Mouse (Mus musculus): ENCODE results near the gene Ino80e. TPM values are rescaled to one million over a fixed set of nuclear protein-coding genes. Genes with fewer than 3 reads are reported as not detected.
A peak's percentile ranks its signal among the peaks of the same experiment; 100 is the strongest.

Gene Ino80e
- total RNA-seq, 2 experiments from 2014 or later: 21.2 to 21.8 TPM

DNA sequence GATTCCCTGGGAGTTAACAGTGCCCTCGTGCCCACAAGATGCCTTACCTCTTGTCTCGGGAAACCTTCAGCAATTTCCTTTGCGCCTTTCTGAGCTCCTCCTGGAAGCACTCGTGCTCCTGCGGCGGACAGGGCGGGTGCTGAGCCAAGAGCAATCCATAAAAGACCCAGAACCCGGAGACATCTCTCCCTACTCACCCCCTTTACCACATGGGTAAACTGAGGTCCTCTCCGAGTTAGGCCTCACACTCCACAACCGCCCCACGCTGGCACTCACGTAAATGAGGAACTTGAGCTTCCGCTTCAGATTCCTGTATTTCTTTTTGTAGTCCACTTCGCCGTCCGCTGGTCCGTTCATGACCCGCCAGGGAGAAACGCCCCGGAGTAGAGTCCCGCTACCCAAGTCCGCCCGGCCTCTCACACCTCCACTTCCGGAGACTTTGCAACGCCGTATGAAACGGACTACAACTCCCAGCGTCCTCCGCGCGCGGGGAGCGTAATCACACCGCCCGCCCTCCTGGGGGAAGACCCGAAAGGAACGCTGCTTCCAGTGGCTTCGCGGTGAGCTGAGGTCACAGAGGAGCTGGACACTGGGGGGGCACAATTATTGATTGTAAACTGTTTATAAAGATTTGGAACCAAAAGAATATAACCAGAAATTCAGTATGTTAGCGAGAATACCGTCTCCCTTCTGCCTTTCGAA, 597 bp downstream of the Ino80e start, which contains the start of gene Hirip3:
TSS of gene Hirip3 (plus strand) at position 544 of the 702 bp plus-strand sequence.
- intact Hi-C loops (cut with DNase I): loop anchor here (2.0 to 5.0 kb wide), 4 partner anchors 36 to 336 kb away; partner anchors contain the start of genes Cd2bp2 and Kctd13
- DNase-seq: peak; percentile 93 to 96

- intact Hi-C loops (cut with DNase I): loop anchor here (2.0 to 5.0 kb wide), 4 partner anchors 36 to 336 kb away; partner anchors contain the start of genes Cd2bp2 and Kctd13
- no peak for DNase-seq
Observed at GRCm38 (mm10) chr7:126860987-126861386, 1.2 kb downstream of the Ino80e start.

- intact Hi-C loops (cut with DNase I): no loop called here
Observed at GRCm38 (mm10) chr7:126856741-126857420, 5.3 kb downstream of the Ino80e start.

DNA sequence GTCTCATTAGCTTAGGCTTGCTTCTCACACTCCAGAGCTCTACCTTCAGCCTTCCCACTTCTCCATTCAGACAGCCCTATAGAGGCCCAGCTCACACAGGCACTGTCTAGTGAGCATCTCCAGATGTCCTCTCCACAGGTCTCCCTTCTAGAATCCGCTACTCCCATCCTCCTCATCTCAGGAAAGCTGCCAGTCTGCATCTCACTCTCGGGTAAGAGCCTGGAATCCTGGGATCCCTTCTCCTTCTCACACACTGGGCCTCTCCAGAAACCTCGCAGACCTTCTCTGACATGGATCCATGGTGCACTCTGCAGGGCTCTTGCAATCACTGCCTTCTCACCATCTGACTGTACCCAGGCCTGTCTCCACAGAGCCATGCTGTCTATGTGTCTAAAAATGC, 6.5 kb downstream of the Ino80e start:
- intact Hi-C loops (cut with DNase I): no loop called here
- DNase-seq: no peak

More at GRCm38 (mm10) chr7:126856741-126857420, 5.3 kb downstream of the Ino80e start:
- no peak for DNase-seq

DNA sequence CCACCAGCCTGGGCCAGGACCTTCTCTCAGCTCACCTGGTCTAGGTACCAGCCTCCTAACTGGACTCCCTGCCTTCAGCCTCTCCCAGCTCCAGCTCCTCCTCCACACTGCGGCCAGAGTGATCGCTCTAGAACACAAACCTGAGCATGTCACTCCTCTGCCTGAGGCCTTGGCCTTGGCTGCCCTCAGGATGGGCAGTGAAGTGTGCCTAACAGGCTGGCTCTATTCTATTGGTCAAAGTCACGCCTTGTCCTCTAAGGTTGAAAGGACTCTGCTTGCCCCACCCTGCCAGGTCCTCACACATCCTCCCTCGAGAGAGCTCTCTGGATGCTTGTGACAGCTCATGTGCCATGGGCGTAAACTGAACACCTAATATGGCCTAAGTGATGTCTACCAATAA, 8.7 kb downstream of the Ino80e start:
- intact Hi-C loops (cut with DNase I): no loop called here
- no peak for DNase-seq

DNA sequence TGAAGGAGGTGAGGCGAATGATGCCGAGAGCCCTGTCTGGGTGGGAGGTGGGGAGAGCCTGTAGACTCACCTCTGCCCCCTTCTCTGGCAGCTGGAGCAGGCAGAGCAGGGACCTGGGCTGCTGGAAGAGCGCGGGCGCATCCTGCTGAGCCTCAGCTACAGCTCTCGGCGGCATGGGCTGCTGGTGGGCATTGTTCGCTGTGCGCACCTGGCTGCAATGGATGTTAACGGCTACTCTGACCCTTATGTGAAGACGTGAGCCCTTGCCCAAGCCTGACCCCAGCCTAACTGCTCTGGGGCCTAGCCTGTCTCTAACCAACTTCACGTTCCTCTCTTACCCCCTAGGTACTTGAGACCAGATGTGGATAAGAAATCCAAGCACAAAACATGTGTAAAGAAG, 11.0 kb downstream of the Ino80e start:
- intact Hi-C loops (cut with DNase I): no loop called here
- no peak for DNase-seq

GRCm38 (mm10) chr7:126850161-126850560, 12.0 kb downstream of the Ino80e start:
- intact Hi-C loops (cut with DNase I): no loop called here
- no peak for DNase-seq

GRCm38 (mm10) chr7:126848794-126849193, 13.4 kb downstream of the Ino80e start:
- DNase-seq: no peak
- intact Hi-C loops (cut with DNase I): no loop called here

GRCm38 (mm10) chr7:126847421-126848398, 14.5 kb downstream of the Ino80e start:
- intact Hi-C loops (cut with DNase I): no loop called here
- no peak for DNase-seq

- no peak for DNase-seq
- intact Hi-C loops (cut with DNase I): no loop called here
Observed at GRCm38 (mm10) chr7:126847116-126847420, 15.1 kb downstream of the Ino80e start, which contains the start of gene Doc2a. Gene Doc2a (plus strand): TSS chr7:126847416.

DNA sequence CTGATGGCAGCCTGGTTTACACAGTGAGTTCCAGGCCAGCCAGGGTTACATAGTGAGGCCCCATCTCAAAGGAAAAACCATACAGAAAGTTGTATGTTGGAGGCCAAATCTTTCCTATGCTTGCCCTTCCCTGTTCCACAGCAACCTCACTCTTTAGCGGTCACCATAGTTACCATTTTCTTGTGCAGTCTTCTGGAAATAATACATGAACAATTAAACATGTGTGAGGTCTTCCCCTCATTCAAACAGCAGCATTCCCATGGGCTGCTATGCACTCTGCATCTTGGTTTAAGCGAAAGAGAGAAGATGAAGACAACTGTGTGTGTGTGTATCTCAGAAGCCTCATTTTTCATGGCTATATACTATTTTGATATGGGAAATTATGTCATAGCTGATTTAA, 16.7 kb downstream of the Ino80e start:
- no peak for DNase-seq
- intact Hi-C loops (cut with DNase I): no loop called here

GRCm38 (mm10) chr7:126843276-126843675, 18.9 kb downstream of the Ino80e start:
- intact Hi-C loops (cut with DNase I): no loop called here
- DNase-seq: no peak

GRCm38 (mm10) chr7:126833294-126833693, 28.9 kb downstream of the Ino80e start:
- intact Hi-C loops (cut with DNase I): loop anchor here (2.0 kb wide), 1 partner anchor 54 kb away; no protein-coding TSS in a partner anchor
- DNase-seq: no peak

DNA sequence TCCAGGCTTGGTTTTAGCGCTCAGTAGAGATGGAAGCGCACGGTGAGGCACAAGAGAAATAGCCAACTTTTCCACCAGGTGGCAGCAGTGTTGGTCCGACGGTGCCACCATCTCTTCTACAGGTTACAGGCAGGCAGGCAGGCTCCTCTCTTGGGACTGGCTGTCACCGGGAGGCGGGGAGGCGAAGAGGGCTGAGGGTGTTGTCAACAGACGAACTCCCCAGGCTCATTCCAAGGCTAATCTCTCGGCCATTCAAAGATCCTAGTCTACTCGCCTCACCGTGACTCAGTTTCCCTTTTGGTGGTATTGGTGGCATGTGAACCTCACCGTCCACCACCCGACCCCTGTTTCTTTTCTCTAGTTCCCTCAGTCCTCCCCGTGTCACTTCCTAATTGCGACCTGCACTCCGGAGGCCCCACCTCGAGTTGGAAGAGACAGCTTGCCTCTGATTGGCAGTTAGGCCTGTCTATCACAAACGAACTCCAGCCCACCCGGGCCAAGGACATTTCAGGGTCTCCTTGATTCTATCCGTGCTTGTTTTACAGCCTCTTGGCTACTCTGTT, 30.1 kb downstream of the Ino80e start:
- intact Hi-C loops (cut with DNase I): loop anchor here (1.0 to 2.0 kb wide), 2 partner anchors 55 to 278 kb away; no protein-coding TSS in a partner anchor
- peak; percentile 69 to 75 for DNase-seq

DNA sequence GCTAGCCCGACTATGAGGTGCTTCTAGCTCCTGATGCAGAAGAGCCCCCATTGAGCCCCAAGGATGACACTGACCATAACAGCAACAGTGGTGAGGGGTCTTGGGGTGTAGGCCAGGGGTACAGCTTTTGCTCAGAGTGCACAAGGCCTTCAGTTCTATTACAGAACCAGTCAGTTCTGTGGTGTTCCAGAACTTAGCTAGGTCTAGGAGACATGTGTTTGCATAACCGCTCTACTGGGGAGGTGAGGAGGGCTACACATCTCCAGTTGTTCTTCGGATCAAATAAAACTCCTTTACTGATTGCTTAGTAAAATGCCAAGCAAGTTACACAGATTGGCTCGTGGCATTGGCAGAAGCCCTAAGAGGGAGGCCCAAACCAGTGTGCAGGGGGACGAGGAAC, 30.6 kb downstream of the Ino80e start, which contains the start of gene 4930451I11Rik:
TSS of gene 4930451I11Rik (minus strand) at position 101 of the 400 bp plus-strand sequence.
- DNase-seq: no peak
- intact Hi-C loops (cut with DNase I): loop anchor here (2.0 kb wide), 1 partner anchor 273 kb away; no protein-coding TSS in a partner anchor

GRCm38 (mm10) chr7:126825952-126826351, 36.2 kb downstream of the Ino80e start:
- intact Hi-C loops (cut with DNase I): no loop called here
- DNase-seq: no peak

- DNase-seq: no peak
- intact Hi-C loops (cut with DNase I): no loop called here
Observed at GRCm38 (mm10) chr7:126825403-126825802, 36.8 kb downstream of the Ino80e start.

GRCm38 (mm10) chr7:126823940-126824339, 38.2 kb downstream of the Ino80e start:
- DNase-seq: no peak
- intact Hi-C loops (cut with DNase I): loop anchor here (2.0 kb wide), 2 partner anchors 139 to 281 kb away; no protein-coding TSS in a partner anchor

GRCm38 (mm10) chr7:126823202-126823711, 38.9 kb downstream of the Ino80e start:
- no peak for DNase-seq
- intact Hi-C loops (cut with DNase I): loop anchor here (2.0 kb wide), 2 partner anchors 140 to 282 kb away; no protein-coding TSS in a partner anchor

DNA sequence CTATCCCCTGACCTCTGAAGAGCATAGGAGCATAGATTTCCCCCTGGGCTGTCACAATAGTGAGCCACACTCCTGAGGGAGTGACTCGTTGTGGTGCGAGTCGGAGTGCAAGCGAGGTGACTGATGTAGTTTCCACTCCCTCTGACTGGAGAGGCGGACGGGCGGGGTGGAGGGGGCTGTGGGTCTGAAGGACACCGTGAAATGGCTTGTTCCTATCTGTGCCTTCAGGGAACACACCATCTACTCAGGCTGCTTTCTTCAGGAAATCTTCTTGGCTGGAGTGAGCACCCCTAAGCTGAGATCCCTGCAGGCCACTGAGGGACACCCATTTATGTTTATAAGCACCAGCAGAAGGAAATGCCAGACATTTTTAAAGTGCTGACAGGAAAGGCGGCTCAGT, 39.4 kb downstream of the Ino80e start:
- DNase-seq: peak; percentile 25 to 29
- intact Hi-C loops (cut with DNase I): loop anchor here (2.0 kb wide), 2 partner anchors 140 to 282 kb away; no protein-coding TSS in a partner anchor

Measured in heart, postnatal 36 days (tissue).